Mouse (Mus musculus) lung, embryonic 14.5 days (tissue): ENCODE results near the gene Idi2. TPM values are rescaled to one million over a fixed set of nuclear protein-coding genes. Genes with fewer than 3 reads are reported as not detected.
"Not testable (repeated sequence)": the region's sequence is repeated elsewhere in the genome, so short reads cannot be mapped to it uniquely, and the experiment has no call there.

Experiments
- ATAC-seq: fragments of 200-750 bp; cut with Nextera tagmentation; 2 replicates; pipeline ENCODE4 v1.8.0; 2017; ENCODE audit warnings: mild to moderate bottlenecking, moderate TSS enrichment, moderate library complexity; ENCODE audit not compliant: insufficient read depth
- DNase-seq: peaks from one replicate; pipeline ENCODE4 v3.0.0-alpha.2; 2015
- H3K27ac ChIP-seq: fragments of 300-500 bp; sonication (generic); 2 replicates; pipeline ENCODE4 v1.5.1; 2014; ENCODE audit warnings: low read depth, mild to moderate bottlenecking, moderate library complexity
- H3K27me3 ChIP-seq: fragments of 300-500 bp; sonication (generic); 2 replicates; pipeline ENCODE4 v1.6.1; 2014; ENCODE audit warnings: low read length, control low read depth; ENCODE audit not compliant: insufficient read depth
- H3K36me3 ChIP-seq: fragments of 300-500 bp; sonication (generic); 2 replicates; pipeline ENCODE4 v1.6.1; 2014; ENCODE audit warnings: control low read depth; ENCODE audit not compliant: insufficient read depth
- H3K4me1 ChIP-seq: fragments of 300-500 bp; sonication (generic); 2 replicates; pipeline ENCODE4 v1.6.1; 2014; ENCODE audit warnings: antibody characterized with exemption, control low read depth; ENCODE audit not compliant: insufficient read depth
- H3K4me2 ChIP-seq: fragments of 300-500 bp; sonication (generic); 2 replicates; pipeline ENCODE4 v1.6.1; 2014; ENCODE audit warnings: mild to moderate bottlenecking
- H3K4me3 ChIP-seq: fragments of 300-500 bp; sonication (generic); 2 replicates; pipeline ENCODE4 v1.5.1; 2014; ENCODE audit warnings: low read depth, low read length
- H3K9ac ChIP-seq: fragments of 300-500 bp; sonication (generic); 2 replicates; pipeline ENCODE4 v1.6.1; 2014
- H3K9me3 ChIP-seq: fragments of 300-500 bp; sonication (generic); 2 replicates; pipeline ENCODE4 v1.6.1; 2016; ENCODE audit warnings: low read depth, low read length, control low read depth
- CTCF ChIP-seq: IDR thresholded peaks from 2 replicates; pipeline ENCODE4 v1.5.1; 2016; ENCODE audit warnings: antibody characterized with exemption, low read depth
- WGBS: fragments of 180-500 bp; shearing (Covaris S2); extraction: QIAGEN DNeasy Blood & Tissue Kit; methylation state at CpG from one replicate; pipeline ENCODE4 v1.1.7; 2014; 5-methylcytosine and 5-hydroxymethylcytosine counted together
- polyA plus RNA-seq: library from polyadenylated mRNA; unstranded; fragments of >200 nt; fragmentation: Nextera tagmentation; extraction: Ambion mirVana; gene quantifications from 2 replicates; pipeline ENCODE4 v1.2.1, GENCODE M21; 2014

The Idi2 gene
- polyA plus RNA-seq, 1 experiment from 2014 or later = not detected

GRCm38 (mm10) chr13:8959058-8959457, 6.4 kb downstream of the Idi2 start:
- not testable (repeated sequence) for H3K27me3 ChIP-seq, ATAC-seq, H3K4me3 ChIP-seq, H3K9me3 ChIP-seq, H3K36me3 ChIP-seq, H3K4me1 ChIP-seq, H3K9ac ChIP-seq, H3K4me2 ChIP-seq, H3K27ac ChIP-seq, DNase-seq
- 40% methylated on average over 1 of the region's 5 CpGs for WGBS

- DNase-seq, ATAC-seq, H3K27ac ChIP-seq, H3K9me3 ChIP-seq, H3K36me3 ChIP-seq, H3K4me2 ChIP-seq, H3K4me1 ChIP-seq, H3K9ac ChIP-seq, H3K4me3 ChIP-seq, H3K27me3 ChIP-seq: not testable (repeated sequence)
- WGBS = 85% methylated on average over 5 of the region's 6 CpGs
These were observed 6.9 kb downstream of the Idi2 start for GRCm38 (mm10) chr13:8959554-8959953.

- H3K4me2 ChIP-seq, H3K4me3 ChIP-seq, H3K9me3 ChIP-seq, H3K27me3 ChIP-seq, H3K4me1 ChIP-seq, ATAC-seq, H3K36me3 ChIP-seq, H3K9ac ChIP-seq, H3K27ac ChIP-seq, DNase-seq: not testable (repeated sequence)
- WGBS = 67% methylated on average over 3 of the region's 3 CpGs
These were observed 8.6 kb downstream of the Idi2 start for GRCm38 (mm10) chr13:8961128-8961888.

DNA sequence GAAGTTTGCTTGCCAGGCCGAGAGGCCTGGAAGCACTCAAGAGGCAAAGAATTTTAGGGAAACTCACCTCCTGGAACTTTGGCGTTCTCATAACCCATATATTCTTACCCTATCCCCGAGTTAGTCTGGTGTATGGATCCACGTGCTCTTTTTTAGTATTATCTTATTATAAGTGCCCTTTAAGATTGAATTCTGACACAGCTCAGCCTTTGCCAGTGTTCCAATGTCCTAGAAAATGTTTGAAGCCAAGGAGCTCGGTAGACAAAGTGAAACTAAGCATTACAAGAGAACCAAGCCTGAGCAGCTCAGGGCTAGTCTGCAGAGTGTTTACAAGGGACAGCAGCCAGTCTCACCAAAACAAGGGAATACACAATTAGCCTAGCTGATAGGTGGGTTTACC, 9.6 kb downstream of the Idi2 start:
- not testable (repeated sequence) for H3K4me2 ChIP-seq, DNase-seq, H3K36me3 ChIP-seq, H3K4me1 ChIP-seq, H3K27me3 ChIP-seq, ATAC-seq, H3K27ac ChIP-seq, H3K4me3 ChIP-seq, H3K9ac ChIP-seq, H3K9me3 ChIP-seq
- WGBS = 32% methylated on average over 5 of the region's 5 CpGs

GRCm38 (mm10) chr13:8965224-8965623, 12.6 kb downstream of the Idi2 start:
- no peak for TF ChIP-seq CTCF
- WGBS = 92% methylated on average over 5 of the region's 5 CpGs
- ATAC-seq = no peak
- no peak overlapping the region for H3K9ac ChIP-seq
- no peaks in the 10 kb centered on the region for H3K4me1 ChIP-seq
- no peak overlapping the region for H3K4me2 ChIP-seq
- DNase-seq = no peak
- H3K4me3 ChIP-seq = no peak overlapping the region
- no peaks in the 10 kb centered on the region for H3K27me3 ChIP-seq
- no peak overlapping the region for H3K27ac ChIP-seq
- H3K9me3 ChIP-seq = no peaks in the 10 kb centered on the region
- peaks cover 16% of the 10 kb centered on the region for H3K36me3 ChIP-seq

- no peak for DNase-seq
These were observed 15.1 kb downstream of the Idi2 start for GRCm38 (mm10) chr13:8967742-8968141.

GRCm38 (mm10) chr13:8972369-8972768, 19.7 kb downstream of the Idi2 start:
- no peak for ATAC-seq
- Histone ChIP-seq H3K9ac (no peak overlapping the region), H3K9me3 (no peaks in the 10 kb centered on the region), H3K4me1 (no peaks in the 10 kb centered on the region), H3K27me3 (no peaks in the 10 kb centered on the region), H3K27ac (no peak overlapping the region), H3K4me2 (no peak overlapping the region), H3K36me3 (peaks cover 80% of the 10 kb centered on the region), H3K4me3 (no peak overlapping the region)
- TF ChIP-seq CTCF = no peak
- no peak for DNase-seq

More at GRCm38 (mm10) chr13:8967742-8968141, 15.1 kb downstream of the Idi2 start:
- Histone ChIP-seq H3K4me2 (no peak overlapping the region), H3K4me3 (no peak overlapping the region), H3K9me3 (no peaks in the 10 kb centered on the region), H3K9ac (no peak overlapping the region), H3K27me3 (no peaks in the 10 kb centered on the region), H3K36me3 (peaks cover 34% of the 10 kb centered on the region), H3K4me1 (no peaks in the 10 kb centered on the region), H3K27ac (no peak overlapping the region)
- TF ChIP-seq CTCF = no peak
- 89% methylated on average over 8 of the region's 8 CpGs for WGBS
- ATAC-seq = no peak

DNA sequence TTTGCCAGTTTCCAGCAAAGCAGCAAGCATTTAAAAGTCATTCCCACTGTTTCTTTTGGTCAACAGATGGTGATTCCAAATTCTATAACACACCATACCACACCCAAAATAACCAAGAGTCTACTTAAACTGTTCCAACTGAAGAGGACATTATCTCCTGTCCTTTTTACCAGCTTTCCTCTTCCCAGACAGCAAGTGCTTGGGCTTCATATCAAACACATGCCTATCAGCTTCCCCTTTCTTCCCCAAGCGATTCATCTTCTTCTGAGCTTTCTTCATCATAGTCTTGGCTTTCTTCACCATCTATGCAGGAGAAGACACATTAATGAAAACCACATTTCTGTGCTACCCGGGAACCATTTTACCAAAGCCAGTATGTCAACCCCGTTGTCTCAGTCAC, 20.3 kb downstream of the Idi2 start:
- H3K4me3 ChIP-seq = no peak overlapping the region
- no peak for TF ChIP-seq CTCF
- ATAC-seq (no peak), DNase-seq (no peak)
- no peaks in the 10 kb centered on the region for H3K4me1 ChIP-seq
- no peaks in the 10 kb centered on the region for H3K27me3 ChIP-seq
- no peak overlapping the region for H3K27ac ChIP-seq
- H3K9ac ChIP-seq = no peak overlapping the region
- 98% methylated on average over 3 of the region's 3 CpGs for WGBS
- no peaks in the 10 kb centered on the region for H3K9me3 ChIP-seq
- H3K4me2 ChIP-seq = no peak overlapping the region
- peaks cover 86% of the 10 kb centered on the region for H3K36me3 ChIP-seq
